Comparison of ENCODE assay signal across 8 mouse cellular contexts in the genomic region with DNA sequence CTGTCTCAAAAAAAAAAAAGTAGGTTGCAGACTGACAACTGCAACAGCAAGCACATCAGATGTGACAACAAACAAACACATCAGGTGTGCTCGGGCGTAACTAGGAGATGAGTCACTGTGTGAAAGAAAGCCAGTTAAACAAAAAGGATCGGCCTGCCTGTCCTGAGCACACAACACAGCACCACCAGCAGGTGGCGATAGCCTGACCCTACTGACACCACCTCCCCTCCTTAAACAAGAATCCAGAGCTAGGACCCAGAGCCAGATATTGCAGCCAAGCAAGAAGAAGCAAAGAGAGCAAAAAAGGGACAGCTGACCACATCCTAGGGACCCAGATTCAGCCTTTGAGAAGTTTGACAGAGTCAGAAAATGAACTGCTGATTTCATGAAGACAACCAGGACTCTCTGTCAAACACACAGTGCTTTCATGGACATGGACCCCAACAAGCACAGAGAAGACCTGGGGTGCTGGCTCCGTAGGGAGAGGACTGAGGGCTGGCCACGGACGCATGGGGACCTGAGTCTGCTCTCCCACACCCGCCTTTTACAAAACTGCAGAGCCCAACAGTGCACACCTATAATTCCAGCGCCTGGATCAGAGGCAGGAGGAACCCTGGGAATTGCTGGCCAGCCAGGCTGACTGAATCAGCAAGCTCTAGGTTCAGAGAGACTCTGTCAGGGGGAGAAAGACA. TPM values are rescaled to one million over a fixed set of nuclear protein-coding genes. Genes with fewer than 3 reads are reported as not detected.
DNase-seq lines count a peak whose midpoint lies in the region; TF ChIP-seq lines count a peak whose summit lies in the region.

No protein-coding gene starts in this region.

- peak; percentile 39 for DNase-seq in ovary, postnatal 14 days (ENCODE audit: low spot score)
- no peak for DNase-seq in ovary, postnatal 10 days (ENCODE audit: low spot score)
- peak; percentile 89 for DNase-seq in ZHBTc4 (ENCODE audit: low read depth, low spot score)
- peak; percentile 70 to 75 for DNase-seq in cerebellum, postnatal 36 days
- peak; percentile 70 to 72 for DNase-seq in heart, postnatal 14 days
- peak in 1 of 2 experiments; percentile 46 for DNase-seq in left cerebral cortex, adult 2 months (ENCODE audit: extremely low spot score in 1 of 2, low spot score in 2 of 2)
- DNase-seq in naive thymus-derived CD4-positive, alpha-beta T cell, adult 2 months (ENCODE audit: low read depth), result peak; percentile 75
- peak; percentile 76 for DNase-seq in thymus, postnatal 4 days

- intact Hi-C loops in heart, postnatal 14 days (cut with DNase I), result loop anchor here (1.0 kb wide), 1 partner anchor 49 kb away; a partner anchor contains a TSS
- intact Hi-C loops in left cerebral cortex, adult 2 months (cut with DNase I), result loop anchor here (2.0 kb wide), 1 partner anchor 50 kb away; a partner anchor contains a TSS

- H3K4me3 ChIP-seq in left cerebral cortex, adult 2 months, result no peak overlapping the region

- H3K27ac ChIP-seq in left cerebral cortex, adult 2 months, result peak overlapping the region; percentile 40; the same call in 1 of the 2 replicates

- peak; percentile 77 for TF ChIP-seq CTCF in left cerebral cortex, adult 2 months (IDR thresholded peaks at IDR 0.05)

RNA-seq across cellular contexts. Expression of a gene that starts 28.1 kb away (rescaled TPM):
- 10 to 100 TPM; 22.7 to 25.3 TPM for total RNA-seq in heart, postnatal 14 days (2021)
- 100 to 1,000 TPM; 114 to 119 TPM for total RNA-seq in left cerebral cortex, adult 2 months (2021)

RNA-seq across cellular contexts. Expression of a gene that starts 48.9 kb away (rescaled TPM):
- total RNA-seq in heart, postnatal 14 days (2021), result 10 to 100 TPM; 10.9 to 13.0 TPM
- total RNA-seq in left cerebral cortex, adult 2 months (2021), result 10 to 100 TPM; 28.5 to 31.5 TPM

RNA-seq across cellular contexts. Expression of a gene that starts 54.1 kb away (rescaled TPM):
- 1 to 10 TPM; 3.1 to 3.6 TPM for total RNA-seq in heart, postnatal 14 days (2021)
- 1 to 10 TPM; 3.6 to 4.2 TPM for total RNA-seq in left cerebral cortex, adult 2 months (2021)

RNA-seq across cellular contexts. Expression of a gene that starts 55.7 kb away (rescaled TPM):
- 10 to 100 TPM; 11.4 to 13.1 TPM for total RNA-seq in heart, postnatal 14 days (2021)
- total RNA-seq in left cerebral cortex, adult 2 months (2021), result 10 to 100 TPM; 53.9 to 59.3 TPM

Comparison
In these comparisons a context has a peak if more than half of its experiments do, and no peak if none do; other contexts are left out.
1. RNA of a gene that starts 28.1 kb away (total RNA-seq): 114 to 119 TPM in left cerebral cortex, adult 2 months; 22.7 to 25.3 TPM in heart, postnatal 14 days; every median in the first group is over 4 times any median in the second.